Mouse (Mus musculus) embryo, embryonic 11.5 days (tissue): ENCODE measurements around the gene Rho.

Experiments
- DNase-seq: peaks from one replicate; pipeline ENCODE4 v3.0.0-alpha.2; 2012; ENCODE audit warnings: low read depth, low spot score

Rho gene

GRCm38 (mm10) chr6:115956418-115956921 is 24.9 kb downstream of the Rho start:
- no peak for DNase-seq

GRCm38 (mm10) chr6:115956922-115957601 is 25.5 kb downstream of the Rho start:
- no peak for DNase-seq

DNA sequence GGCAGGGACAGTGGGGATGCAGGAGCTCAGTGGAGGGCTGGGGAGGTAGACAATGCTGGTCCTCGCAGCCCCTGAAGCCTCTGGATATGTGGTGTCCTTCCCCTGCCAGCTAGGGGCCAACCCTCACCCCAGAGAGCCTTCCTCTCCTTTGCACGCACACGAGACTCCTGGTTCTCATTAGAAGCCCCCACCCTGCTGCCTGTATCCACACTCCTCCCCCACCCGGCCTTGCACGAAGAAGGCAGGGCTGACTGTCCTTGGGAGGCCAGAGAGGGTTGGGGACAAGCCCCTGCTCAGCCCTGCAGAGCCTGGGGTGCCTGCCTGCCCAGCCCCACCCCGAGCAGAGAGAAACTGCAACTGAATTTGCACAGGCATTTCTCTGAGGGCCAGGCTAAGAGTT is 26.1 kb downstream of the Rho start:
- no peak for DNase-seq

DNA sequence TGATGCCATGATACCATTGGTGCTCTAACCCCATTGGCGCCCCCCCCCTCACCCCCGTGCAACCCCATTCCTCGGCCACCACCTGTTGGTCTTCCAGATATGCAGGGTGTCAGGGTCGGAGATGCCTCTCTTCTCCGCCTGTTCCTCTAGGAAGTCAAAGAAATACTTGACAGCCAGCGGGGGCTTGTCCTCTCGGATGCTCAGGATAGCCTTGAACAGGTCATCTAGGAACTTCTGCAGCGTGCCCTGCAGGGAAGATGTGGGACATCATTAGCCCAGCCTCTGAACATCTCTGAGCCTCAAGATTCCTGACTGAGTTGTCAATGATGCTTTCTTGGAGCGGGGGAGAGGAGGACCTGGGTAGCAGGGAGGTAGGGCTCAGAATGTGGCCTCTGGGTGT is 26.9 kb downstream of the Rho start:
- no peak for DNase-seq

DNA sequence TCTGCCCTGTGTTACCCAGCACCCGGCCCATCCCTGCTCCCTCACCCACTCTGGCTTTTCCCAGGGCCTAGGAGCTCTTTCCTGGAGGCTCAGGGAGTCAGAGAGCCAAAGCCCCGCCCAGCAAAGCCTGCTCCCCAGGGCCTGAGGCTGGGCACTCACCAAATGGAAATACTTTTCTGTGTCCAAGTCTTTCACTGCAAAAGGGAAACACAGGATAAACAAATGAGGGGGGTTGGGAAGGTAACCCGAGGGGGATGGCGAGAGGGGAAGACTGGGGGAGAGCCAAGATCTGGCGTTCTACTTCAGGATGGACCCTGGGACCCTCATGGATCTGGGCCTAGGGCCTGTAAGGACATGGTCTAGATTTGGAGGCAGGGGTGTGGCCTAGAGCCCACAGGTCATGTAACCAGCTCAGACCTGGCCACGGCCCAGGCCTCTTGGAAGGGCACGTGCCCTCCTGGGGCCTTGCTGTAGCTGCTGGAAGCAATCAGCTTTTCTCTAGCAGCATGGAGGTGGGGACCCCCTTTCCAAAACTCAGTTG is 27.7 kb downstream of the Rho start:
- DNase-seq, result no peak

GRCm38 (mm10) chr6:115960322-115960721 is 28.8 kb downstream of the Rho start:
- no peak for DNase-seq

DNA sequence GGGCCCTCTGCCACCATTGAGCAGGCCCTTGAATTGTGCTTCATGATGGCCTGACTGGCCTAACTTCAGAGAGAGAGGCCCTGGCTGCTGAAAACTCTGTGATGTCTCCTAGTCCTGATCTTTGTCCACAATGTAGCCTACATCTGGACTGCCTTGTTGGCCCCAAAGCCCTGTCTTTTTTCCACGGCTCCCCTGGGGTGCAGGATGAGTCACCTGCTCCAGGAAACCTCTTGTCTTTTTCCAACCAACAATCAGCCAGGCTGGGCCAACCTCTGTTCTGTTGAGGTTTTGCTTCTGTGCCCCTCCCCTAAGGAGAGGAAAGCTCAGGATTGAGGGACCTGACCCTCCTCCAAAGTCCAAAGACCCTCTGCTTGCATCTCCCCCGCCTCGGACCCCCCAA is 30.2 kb downstream of the Rho start:
- DNase-seq, result no peak

GRCm38 (mm10) chr6:115962439-115963085 is 31.0 kb downstream of the Rho start:
- no peak for DNase-seq

- DNase-seq, result no peak
Measured at GRCm38 (mm10) chr6:115963656-115964055, 32.1 kb downstream of the Rho start.

- no peak for DNase-seq
Measured at GRCm38 (mm10) chr6:115966227-115966966, 34.8 kb downstream of the Rho start.

GRCm38 (mm10) chr6:115967291-115967880 is 35.8 kb downstream of the Rho start:
- no peak for DNase-seq

DNA sequence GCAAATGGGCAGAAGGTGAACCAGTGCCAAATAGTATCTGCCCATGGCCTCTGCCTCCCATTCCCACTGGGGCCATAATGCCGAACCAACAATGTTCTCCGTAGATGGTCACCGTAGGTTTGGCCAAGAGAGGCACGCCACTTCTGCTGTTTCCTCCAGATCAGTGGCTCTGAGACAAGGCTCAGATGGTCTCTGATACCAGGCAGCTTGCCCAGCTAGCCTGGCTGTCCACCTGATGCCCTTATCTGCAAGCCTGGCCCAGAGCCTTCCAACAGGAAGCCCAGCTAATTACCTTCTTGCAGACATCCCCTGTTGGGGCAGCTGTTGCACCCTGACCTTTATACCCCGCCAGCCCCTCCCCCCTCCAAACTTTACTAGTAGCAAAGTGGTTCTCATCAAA is 36.5 kb downstream of the Rho start:
- no peak for DNase-seq

GRCm38 (mm10) chr6:115968700-115969099 is 37.2 kb downstream of the Rho start:
- no peak for DNase-seq

DNA sequence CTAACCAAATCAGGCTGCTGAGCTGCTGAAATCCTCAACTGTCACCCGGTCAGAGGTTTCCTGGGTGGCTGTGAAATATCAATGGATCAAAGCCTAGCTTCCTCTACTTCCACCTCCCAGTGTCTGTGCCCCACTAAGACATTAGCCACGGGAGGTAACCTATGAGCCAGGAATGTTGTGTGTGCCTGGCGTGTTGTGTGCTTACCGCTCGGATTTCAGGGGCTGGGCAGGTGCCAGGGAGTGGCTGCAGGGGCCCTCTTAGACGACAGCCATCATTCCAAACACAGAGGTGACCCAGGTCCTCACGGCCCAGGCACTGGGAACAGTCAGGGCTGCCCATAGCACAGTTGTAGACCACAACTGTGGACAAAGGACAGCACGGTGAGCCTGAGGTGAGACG is 37.6 kb downstream of the Rho start:
- no peak for DNase-seq

DNA sequence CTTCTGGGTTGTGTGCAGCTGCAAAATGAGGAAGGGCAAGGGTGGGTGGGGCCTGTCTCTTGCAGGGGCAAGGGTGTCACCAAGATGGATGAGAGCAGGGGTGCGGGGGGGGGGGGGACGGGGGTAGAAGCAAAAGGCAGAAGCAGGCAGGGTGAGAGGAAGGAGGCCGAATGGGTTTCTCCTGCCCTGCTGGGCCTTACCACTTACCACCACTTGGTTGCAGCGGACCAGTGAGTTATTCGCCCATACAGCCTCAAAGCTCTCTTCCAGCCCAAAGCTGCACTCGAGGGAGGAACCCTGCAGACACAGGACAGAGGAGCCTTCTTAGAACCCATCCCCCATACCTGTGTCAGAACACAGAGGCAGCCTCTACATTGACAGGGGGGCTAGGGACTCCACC is 38.4 kb downstream of the Rho start:
- no peak for DNase-seq

DNA sequence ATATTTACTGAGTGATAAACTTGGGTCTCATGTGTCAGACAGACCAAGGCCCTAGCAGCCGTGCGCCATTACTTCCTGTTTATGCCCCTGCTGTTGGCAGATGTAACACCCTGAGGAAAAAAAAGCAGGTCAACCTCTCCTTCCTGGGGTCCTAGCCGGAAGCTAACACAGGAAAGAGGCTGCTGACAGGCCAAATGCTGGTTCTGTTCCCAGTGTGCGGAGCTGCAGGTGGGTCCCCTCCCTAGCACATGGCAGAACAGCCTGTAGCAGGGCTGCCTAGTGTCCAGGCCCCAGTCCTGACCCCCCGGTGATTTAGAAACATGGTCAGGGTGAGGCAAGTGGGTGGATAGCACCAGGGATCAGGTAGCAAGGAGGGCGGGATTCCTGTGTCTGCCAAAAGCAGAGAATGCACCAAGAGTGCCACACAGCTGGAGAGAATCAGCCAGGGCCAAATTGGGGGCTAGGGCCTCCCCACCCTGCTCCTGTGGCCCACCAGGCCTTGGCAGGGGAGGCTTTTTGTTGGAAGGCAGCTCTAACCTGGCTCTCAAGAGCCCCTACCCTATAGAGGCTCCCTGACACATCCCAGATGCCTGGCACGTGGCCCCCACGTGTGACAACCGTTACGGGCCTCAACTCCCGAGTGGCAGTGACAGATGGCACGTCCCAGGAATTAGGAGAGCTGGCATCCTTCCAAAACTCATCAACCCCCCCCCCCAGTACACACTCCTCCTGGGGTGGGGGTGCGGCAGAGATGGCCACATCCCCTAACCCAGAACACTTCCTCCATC is 39.9 kb downstream of the Rho start:
- DNase-seq, result no peak

- DNase-seq, result no peak
Measured at GRCm38 (mm10) chr6:115972083-115972764, 40.7 kb downstream of the Rho start.

- no peak for DNase-seq
Measured at GRCm38 (mm10) chr6:115973139-115973875, 41.8 kb downstream of the Rho start.

GRCm38 (mm10) chr6:115973881-115974662 is 42.5 kb downstream of the Rho start:
- DNase-seq, result no peak
